Mouse (Mus musculus) CH12.LX (cell line): ENCODE data around the gene Eif2b1. TPM values are rescaled to one million over a fixed set of nuclear protein-coding genes. Genes with fewer than 3 reads are reported as not detected.

ENCODE experiments used
- DNase-seq: peaks from one replicate; pipeline ENCODE4 v3.0.0-alpha.2; 2013; ENCODE audit errors: extremely low read depth
- H3K27ac ChIP-seq: 2 replicates; pipeline ENCODE4 v1.5.1; 2012; ENCODE audit warnings: low read depth, mild to moderate bottlenecking, control low read depth, moderate library complexity; ENCODE audit not compliant: insufficient read depth
- H3K27me3 ChIP-seq: replicated peaks from 2 replicates; pipeline ENCODE3; 2012; ENCODE audit warnings: inconsistent platforms
- H3K36me3 ChIP-seq, 2 experiments: replicated peaks in 1 of 2; 2 replicates each; pipeline versions ENCODE3 to v1.6.1; 2012; ENCODE audit warnings: inconsistent platforms in 1 of 2, low read length in 1 of 2, mild to moderate bottlenecking in 1 of 2, mixed read lengths in 1 of 2, moderate library complexity in 1 of 2; ENCODE audit not compliant: control insufficient read depth in 1 of 2, insufficient read depth in 1 of 2
- H3K4me1 ChIP-seq, 2 experiments: 2 replicates each; pipeline ENCODE4 v1.6.1; 2012; ENCODE audit warnings: inconsistent platforms in 1 of 2, moderate library complexity in 1 of 2; ENCODE audit not compliant: insufficient read depth in 2 of 2, control insufficient read depth in 1 of 2
- H3K4me2 ChIP-seq: 2 replicates; pipeline ENCODE4 v1.6.1; 2012; ENCODE audit warnings: low read depth, mild to moderate bottlenecking, control low read depth; ENCODE audit not compliant: poor library complexity, insufficient read depth, severe bottlenecking
- H3K4me3 ChIP-seq, 3 experiments: fragments of 150-350 bp in 1 of 3; sonication (generic) in 1 of 3; replicated peaks in 1 of 3; 2 replicates each; pipeline versions ENCODE3 to v1.5.1; 2011 to 2012; ENCODE audit warnings: low read depth in 2 of 3, low read length in 2 of 3, mild to moderate bottlenecking in 2 of 3, moderate library complexity in 2 of 3, control low read depth in 1 of 3, improper control_type of control experiment in 1 of 3, inconsistent platforms in 1 of 3, mixed read lengths in 1 of 3; ENCODE audit not compliant: poor library complexity in 1 of 3
- H3K79me2 ChIP-seq: replicated peaks from 2 replicates; pipeline ENCODE4 v1.6.1; 2012; ENCODE audit warnings: mild to moderate bottlenecking, moderate library complexity; ENCODE audit not compliant: control insufficient read depth, poor library complexity, insufficient read depth, severe bottlenecking; ENCODE audit errors: extremely low read depth
- H3K9ac ChIP-seq: 2 replicates; pipeline ENCODE4 v1.6.1; 2012; ENCODE audit warnings: low read depth, mild to moderate bottlenecking, control low read depth, moderate library complexity; ENCODE audit not compliant: insufficient read depth
- H3K9me3 ChIP-seq: replicated peaks from 2 replicates; pipeline ENCODE3; 2012; ENCODE audit warnings: low read length, inconsistent platforms, mixed read lengths
- BHLHE40 ChIP-seq: IDR thresholded peaks from 2 replicates; pipeline ENCODE4 v1.6.1; 2011; ENCODE audit warnings: mild to moderate bottlenecking, low read depth, low read length, improper control_type of control experiment
- CHD1 ChIP-seq: IDR thresholded peaks from 2 replicates; pipeline ENCODE4 v1.6.1; 2012; ENCODE audit warnings: low read depth, low read length, improper control_type of control experiment, inconsistent platforms
- CHD2 ChIP-seq: IDR thresholded peaks from 2 replicates; pipeline ENCODE4 v1.6.1; 2011; ENCODE audit warnings: low read length, improper control_type of control experiment
- E2F4 ChIP-seq: IDR thresholded peaks from 2 replicates; pipeline ENCODE4 v1.6.1; 2011; ENCODE audit warnings: low read depth, low read length, improper control_type of control experiment; ENCODE audit not compliant: insufficient replicate concordance
- ELF1 ChIP-seq: IDR thresholded peaks from 2 replicates; pipeline ENCODE4 v1.6.1; 2014; ENCODE audit warnings: low read depth, mild to moderate bottlenecking, inconsistent platforms, low read length, improper control_type of control experiment
- EP300 ChIP-seq: IDR thresholded peaks from 2 replicates; pipeline ENCODE4 v1.6.1; 2011; ENCODE audit warnings: low read length, improper control_type of control experiment
- ETS1 ChIP-seq: conservative IDR thresholded peaks from 2 replicates; pipeline ENCODE4 v1.6.1; 2012; ENCODE audit warnings: low read depth, mild to moderate bottlenecking, inconsistent platforms, low read length, improper control_type of control experiment, moderate library complexity
- HCFC1 ChIP-seq: IDR thresholded peaks from 2 replicates; pipeline ENCODE4 v1.6.1; 2012; ENCODE audit warnings: low read depth, mild to moderate bottlenecking, inconsistent platforms, low read length, improper control_type of control experiment
- IRF4 ChIP-seq: IDR thresholded peaks from 2 replicates; pipeline ENCODE4 v1.6.1; 2014; ENCODE audit warnings: low read depth, mild to moderate bottlenecking, inconsistent platforms, low read length, improper control_type of control experiment
- JUND ChIP-seq: conservative IDR thresholded peaks from 2 replicates; pipeline ENCODE4 v1.6.1; 2011; ENCODE audit warnings: low read depth, low read length, improper control_type of control experiment
- KAT2A ChIP-seq: IDR thresholded peaks from 2 replicates; pipeline ENCODE4 v1.6.1; 2012; ENCODE audit warnings: low read length, improper control_type of control experiment, inconsistent platforms; ENCODE audit not compliant: insufficient replicate concordance
- MAX ChIP-seq: IDR thresholded peaks from 2 replicates; pipeline ENCODE4 v1.6.1; 2011; ENCODE audit warnings: low read length, improper control_type of control experiment
- MEF2A ChIP-seq: IDR thresholded peaks from 2 replicates; pipeline ENCODE4 v1.6.1; 2014; ENCODE audit warnings: low read depth, mild to moderate bottlenecking, inconsistent platforms, low read length, improper control_type of control experiment, borderline replicate concordance
- MXI1 ChIP-seq: IDR thresholded peaks from 2 replicates; pipeline ENCODE4 v1.6.1; 2011; ENCODE audit warnings: mild to moderate bottlenecking, low read depth, low read length, improper control_type of control experiment
- MYC ChIP-seq: IDR thresholded peaks from 2 replicates; pipeline ENCODE4 v1.6.1; 2011; ENCODE audit warnings: low read depth, mild to moderate bottlenecking, improper control_type of control experiment, low read length
- NELFE ChIP-seq: IDR thresholded peaks from 2 replicates; pipeline ENCODE4 v1.6.1; 2011; ENCODE audit warnings: low read depth, low read length, improper control_type of control experiment
- NRF1 ChIP-seq: IDR thresholded peaks from 2 replicates; pipeline ENCODE4 v1.6.1; 2014; ENCODE audit warnings: low read depth, mild to moderate bottlenecking, inconsistent platforms, low read length, improper control_type of control experiment, moderate library complexity
- PAX5 ChIP-seq: IDR thresholded peaks from 2 replicates; pipeline ENCODE4 v1.6.1; 2012; ENCODE audit warnings: low read length, inconsistent platforms, mixed read lengths
- POLR2A ChIP-seq: IDR thresholded peaks from 2 replicates; pipeline ENCODE4 v1.6.1; 2011; ENCODE audit warnings: low read depth, mild to moderate bottlenecking, improper control_type of control experiment, low read length
- POLR2AphosphoS2 ChIP-seq: IDR thresholded peaks from 2 replicates; pipeline ENCODE4 v1.6.1; 2011; ENCODE audit warnings: low read depth, low read length, improper control_type of control experiment
- RAD21 ChIP-seq: IDR thresholded peaks from 2 replicates; pipeline ENCODE4 v1.6.1; 2011; ENCODE audit warnings: low read depth, mild to moderate bottlenecking, low read length, improper control_type of control experiment, moderate library complexity
- RCOR1 ChIP-seq: conservative IDR thresholded peaks from 2 replicates; pipeline ENCODE4 v1.6.1; 2012; ENCODE audit warnings: low read depth, mild to moderate bottlenecking, inconsistent platforms, low read length, improper control_type of control experiment
- SIN3A ChIP-seq: IDR thresholded peaks from 2 replicates; pipeline ENCODE4 v1.6.1; 2012; ENCODE audit warnings: low read length, improper control_type of control experiment, inconsistent platforms
- TCF12 ChIP-seq: IDR thresholded peaks from 2 replicates; pipeline ENCODE4 v1.6.1; 2014; ENCODE audit warnings: low read depth, mild to moderate bottlenecking, inconsistent platforms, low read length, improper control_type of control experiment
- UBTF ChIP-seq: IDR thresholded peaks from 2 replicates; pipeline ENCODE4 v1.6.1; 2012; ENCODE audit warnings: low read depth, mild to moderate bottlenecking, inconsistent platforms, low read length, improper control_type of control experiment, moderate library complexity
- USF1 ChIP-seq: IDR thresholded peaks from 2 replicates; pipeline ENCODE4 v1.6.1; 2014; ENCODE audit warnings: low read depth, mild to moderate bottlenecking, inconsistent platforms, low read length, improper control_type of control experiment
- USF2 ChIP-seq: conservative IDR thresholded peaks from 2 replicates; pipeline ENCODE4 v1.6.1; 2011; ENCODE audit warnings: low read depth, low read length, improper control_type of control experiment
- ZC3H11A ChIP-seq: IDR thresholded peaks from 2 replicates; pipeline ENCODE4 v1.6.1; 2012; ENCODE audit warnings: low read depth, mild to moderate bottlenecking, inconsistent platforms, low read length, improper control_type of control experiment
- ZKSCAN1 ChIP-seq: IDR thresholded peaks from 2 replicates; pipeline ENCODE4 v1.6.1; 2012; ENCODE audit warnings: low read depth, inconsistent platforms, low read length, improper control_type of control experiment, borderline replicate concordance
- ZNF384 ChIP-seq: IDR thresholded peaks from 2 replicates; pipeline ENCODE4 v1.6.1; 2012; ENCODE audit warnings: low read depth, low read length, improper control_type of control experiment, inconsistent platforms
- dilution Hi-C: fragments of 300-500 bp; cut with MboI; formaldehyde crosslinking; loops from 2 replicates; pipeline ENCODE4 v1.14.3; 2020; ENCODE audit warnings: low sequenced_read_pairs; ENCODE audit not compliant: extremely low pct_unique_long_range_greater_than_20kb, extremely low pct_ligation_motif_present
- in situ Hi-C: fragments of 300-500 bp; cut with MboI; formaldehyde crosslinking; loops from 3 replicates; pipeline ENCODE4 v1.14.3; 2019; ENCODE audit warnings: low sequenced_read_pairs, low pct_ligation_motif_present, low pct_unique_long_range_greater_than_20kb, mixed read lengths
- polyA plus RNA-seq: library from polyadenylated mRNA; unstranded; fragments of >175 nt; gene quantifications from 2 replicates; pipeline ENCODE4 v1.2.1, GENCODE M21; 2012; ENCODE audit warnings: low read depth; ENCODE audit not compliant: insufficient read length
- total RNA-seq, 2 experiments: library from RNA; depleted of rRNA; stranded (reverse); fragments of 300-350 nt in 1 of 2; fragments of >200 nt in 1 of 2; gene quantifications; 2 replicates each; pipeline ENCODE4 v1.2.3; 2012 to 2014

Eif2b1 gene
- total and polyA plus RNA-seq, 3 experiments = 50.8 to 104 (median 98.0) TPM

DNA sequence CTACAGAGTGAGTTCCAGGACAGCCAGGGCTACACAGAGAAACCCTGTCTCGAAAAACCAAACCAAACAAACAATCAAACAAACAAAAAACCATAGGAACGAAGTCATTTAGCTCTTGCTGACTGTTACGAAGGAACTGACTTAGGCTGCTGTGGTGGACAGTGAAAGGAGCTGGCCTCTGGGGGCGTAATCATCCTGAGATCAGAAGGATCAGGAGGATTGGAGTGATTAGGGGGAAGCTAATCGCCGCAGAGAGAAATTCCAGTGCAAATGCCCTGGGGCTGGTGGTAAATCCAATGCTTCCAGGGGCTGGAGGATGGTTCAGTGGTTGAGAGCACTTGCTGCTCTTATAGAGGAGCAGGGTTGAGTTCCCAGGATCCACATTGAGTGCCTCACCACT lies 25.3 kb downstream of the Eif2b1 start:
- TF ChIP-seq USF2 = no peak
- TF ChIP-seq RCOR1 = no peak
- no peak for TF ChIP-seq ZNF384
- no peak for TF ChIP-seq E2F4
- no peak for TF ChIP-seq HCFC1
- no peak for TF ChIP-seq POLR2A
- Histone ChIP-seq H3K4me1 (peaks cover 0 to 10% of the 10 kb centered on the region in 2 experiments; a peak in 2 of 4 replicates), H3K27me3 (no peaks in the 10 kb centered on the region), H3K9me3 (no peaks in the 10 kb centered on the region), H3K9ac (peak overlapping the region; percentile 71), H3K4me2 (peak overlapping the region; percentile 69), H3K27ac (no peak overlapping the region), H3K36me3 (peaks cover 37 to 54% of the 10 kb centered on the region in 2 experiments), H3K4me3 (peak overlapping the region in 1 of 3 experiments; percentile 64), H3K79me2 (peaks cover 8% of the 10 kb centered on the region)
- no peak for DNase-seq
- in situ Hi-C loops (loop anchor here (10.0 kb wide), 1 partner anchor 199 kb away; no protein-coding TSS in a partner anchor), dilution Hi-C loops (no loop called here)

DNA sequence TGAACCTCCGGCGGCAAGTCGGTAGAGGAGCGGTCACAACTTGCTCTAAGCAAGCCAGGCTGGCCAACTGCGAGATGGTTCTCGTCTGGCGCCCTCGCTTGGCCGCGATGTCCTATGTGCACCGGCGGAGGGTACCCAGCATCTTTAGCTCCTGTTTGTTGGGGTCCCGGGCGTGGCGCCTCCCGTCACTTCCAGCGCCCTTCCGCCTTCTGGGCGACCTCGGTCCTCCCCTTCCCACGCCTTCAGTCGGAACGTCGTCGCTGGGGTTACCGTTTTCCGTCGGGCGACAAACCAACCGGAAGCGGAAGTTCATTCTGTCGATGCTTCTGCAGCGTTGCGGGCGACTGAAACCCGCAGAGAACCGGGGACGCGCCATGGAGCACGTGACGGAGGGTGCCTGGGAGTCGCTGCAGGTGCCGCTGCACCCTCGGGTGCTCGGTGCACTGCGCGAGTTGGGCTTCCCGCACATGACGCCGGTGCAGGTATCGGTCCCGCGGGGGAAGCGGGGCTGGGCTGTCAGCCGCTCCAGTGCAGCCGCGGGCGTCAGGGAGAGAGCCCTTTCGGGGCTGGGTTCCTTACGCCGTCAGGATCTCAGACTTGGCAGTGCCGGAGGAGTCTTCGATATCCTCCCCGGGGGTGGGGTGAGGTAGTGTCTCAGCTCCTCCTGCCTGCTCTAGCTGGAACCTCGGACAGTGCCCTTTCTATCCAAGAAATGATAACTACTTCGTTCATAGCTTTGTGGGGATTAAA lies 26.2 kb downstream of the Eif2b1 start, which contains the start of gene Ddx55:
TSS of gene Ddx55 (plus strand) at position 307 of the 750 bp plus-strand sequence.
- peaks cover 36 to 54% of the 10 kb centered on the region in 2 experiments for H3K36me3 ChIP-seq
- H3K4me3 ChIP-seq = peak within 1 kb of the TSS; percentile 64 to 83 (median 79)
- in situ Hi-C loops = loop anchor here (10.0 kb wide), 1 partner anchor 198 kb away; no protein-coding TSS in a partner anchor
- DNase-seq = peak; percentile 97
- dilution Hi-C loops = no loop called here
- H3K4me2 ChIP-seq = peak within 1 kb of the TSS; percentile 97
- peaks cover 0 to 10% of the 10 kb centered on the region in 2 experiments; a peak in 2 of 4 replicates for H3K4me1 ChIP-seq
- no peaks in the 10 kb centered on the region for H3K27me3 ChIP-seq
- peak within 1 kb of the TSS; percentile 68 for H3K27ac ChIP-seq
- H3K9ac ChIP-seq = peak within 1 kb of the TSS; percentile 91
- H3K9me3 ChIP-seq = no peaks in the 10 kb centered on the region
- peaks cover 14% of the 10 kb centered on the region for H3K79me2 ChIP-seq
- TF ChIP-seq IRF4 (peak; percentile 84), CHD2 (peak; percentile 69), UBTF (peak; percentile 84; the same call in 1 of the 2 replicates), ZNF384 (no peak), E2F4 (no peak), USF1 (peak; percentile 77), SIN3A (peak; percentile 97), PAX5 (no peak), MEF2A (peak; percentile 84), RCOR1 (peak; percentile 75; the same call in 1 of the 2 replicates), EP300 (no peak), HCFC1 (peak; percentile 94), ELF1 (peak; percentile 97), ETS1 (peak; percentile 65), CHD1 (no peak), MAX (peak; percentile 93), NRF1 (peak; percentile 44; the same call in 1 of the 2 replicates), ZC3H11A (no peak), TCF12 (peak; percentile 97), MXI1 (peak; percentile 97), USF2 (peak; percentile 31; the same call in 1 of the 2 replicates), POLR2AphosphoS2 (no peak; the same call in 1 of the 2 replicates), JUND (no peak), BHLHE40 (peak; percentile 98), POLR2A (peak; percentile 81), NELFE (no peak; the same call in none of the 2 replicates), RAD21 (peak; percentile 27), KAT2A (peak; percentile 88; the same call in 1 of the 2 replicates), MYC (peak; percentile 93; the same call in 1 of the 2 replicates), ZKSCAN1 (no peak)
